Mouse (Mus musculus) CH12.LX (cell line): Measurements from ENCODE around the gene Rnase11. TPM values are rescaled to one million over a fixed set of nuclear protein-coding genes. Genes with fewer than 3 reads are reported as not detected.

Source experiments
- DNase-seq: peaks from one replicate; pipeline ENCODE4 v3.0.0-alpha.2; 2013; ENCODE audit errors: extremely low read depth
- H3K27ac ChIP-seq: 2 replicates; pipeline ENCODE4 v1.5.1; 2012; ENCODE audit warnings: low read depth, mild to moderate bottlenecking, control low read depth, moderate library complexity; ENCODE audit not compliant: insufficient read depth
- H3K27me3 ChIP-seq: replicated peaks from 2 replicates; pipeline ENCODE3; 2012; ENCODE audit warnings: inconsistent platforms
- H3K36me3 ChIP-seq, 2 experiments: replicated peaks in 1 of 2; 2 replicates each; pipeline versions ENCODE3 to v1.6.1; 2012; ENCODE audit warnings: inconsistent platforms in 1 of 2, low read length in 1 of 2, mild to moderate bottlenecking in 1 of 2, mixed read lengths in 1 of 2, moderate library complexity in 1 of 2; ENCODE audit not compliant: control insufficient read depth in 1 of 2, insufficient read depth in 1 of 2
- H3K4me1 ChIP-seq, 2 experiments: 2 replicates each; pipeline ENCODE4 v1.6.1; 2012; ENCODE audit warnings: inconsistent platforms in 1 of 2, moderate library complexity in 1 of 2; ENCODE audit not compliant: insufficient read depth in 2 of 2, control insufficient read depth in 1 of 2
- H3K4me2 ChIP-seq: 2 replicates; pipeline ENCODE4 v1.6.1; 2012; ENCODE audit warnings: low read depth, mild to moderate bottlenecking, control low read depth; ENCODE audit not compliant: poor library complexity, insufficient read depth, severe bottlenecking
- H3K4me3 ChIP-seq, 3 experiments: fragments of 150-350 bp in 1 of 3; sonication (generic) in 1 of 3; replicated peaks in 1 of 3; 2 replicates each; pipeline versions ENCODE3 to v1.5.1; 2011 to 2012; ENCODE audit warnings: low read depth in 2 of 3, low read length in 2 of 3, mild to moderate bottlenecking in 2 of 3, moderate library complexity in 2 of 3, control low read depth in 1 of 3, improper control_type of control experiment in 1 of 3, inconsistent platforms in 1 of 3, mixed read lengths in 1 of 3; ENCODE audit not compliant: poor library complexity in 1 of 3
- H3K79me2 ChIP-seq: replicated peaks from 2 replicates; pipeline ENCODE4 v1.6.1; 2012; ENCODE audit warnings: mild to moderate bottlenecking, moderate library complexity; ENCODE audit not compliant: control insufficient read depth, poor library complexity, insufficient read depth, severe bottlenecking; ENCODE audit errors: extremely low read depth
- H3K9ac ChIP-seq: 2 replicates; pipeline ENCODE4 v1.6.1; 2012; ENCODE audit warnings: low read depth, mild to moderate bottlenecking, control low read depth, moderate library complexity; ENCODE audit not compliant: insufficient read depth
- H3K9me3 ChIP-seq: replicated peaks from 2 replicates; pipeline ENCODE3; 2012; ENCODE audit warnings: low read length, inconsistent platforms, mixed read lengths
- BHLHE40 ChIP-seq: IDR thresholded peaks from 2 replicates; pipeline ENCODE4 v1.6.1; 2011; ENCODE audit warnings: mild to moderate bottlenecking, low read depth, low read length, improper control_type of control experiment
- CHD1 ChIP-seq: IDR thresholded peaks from 2 replicates; pipeline ENCODE4 v1.6.1; 2012; ENCODE audit warnings: low read depth, low read length, improper control_type of control experiment, inconsistent platforms
- CTCF ChIP-seq, 2 experiments: IDR thresholded peaks in 1 of 2; conservative IDR thresholded peaks in 1 of 2; 2 replicates each; pipeline ENCODE4 v1.5.1; 2011 to 2012; ENCODE audit warnings: low read depth in 2 of 2, low read length in 2 of 2, improper control_type of control experiment in 1 of 2, inconsistent platforms in 1 of 2, mild to moderate bottlenecking in 1 of 2, moderate library complexity in 1 of 2
- EP300 ChIP-seq: IDR thresholded peaks from 2 replicates; pipeline ENCODE4 v1.6.1; 2011; ENCODE audit warnings: low read length, improper control_type of control experiment
- ETS1 ChIP-seq: conservative IDR thresholded peaks from 2 replicates; pipeline ENCODE4 v1.6.1; 2012; ENCODE audit warnings: low read depth, mild to moderate bottlenecking, inconsistent platforms, low read length, improper control_type of control experiment, moderate library complexity
- GABPA ChIP-seq: IDR thresholded peaks from 2 replicates; pipeline ENCODE4 v1.6.1; 2012; ENCODE audit warnings: low read depth, low read length, improper control_type of control experiment, inconsistent platforms; ENCODE audit not compliant: insufficient replicate concordance
- MAX ChIP-seq: IDR thresholded peaks from 2 replicates; pipeline ENCODE4 v1.6.1; 2011; ENCODE audit warnings: low read length, improper control_type of control experiment
- MXI1 ChIP-seq: IDR thresholded peaks from 2 replicates; pipeline ENCODE4 v1.6.1; 2011; ENCODE audit warnings: mild to moderate bottlenecking, low read depth, low read length, improper control_type of control experiment
- MYC ChIP-seq: IDR thresholded peaks from 2 replicates; pipeline ENCODE4 v1.6.1; 2011; ENCODE audit warnings: low read depth, mild to moderate bottlenecking, improper control_type of control experiment, low read length
- NELFE ChIP-seq: IDR thresholded peaks from 2 replicates; pipeline ENCODE4 v1.6.1; 2011; ENCODE audit warnings: low read depth, low read length, improper control_type of control experiment
- POLR2A ChIP-seq: IDR thresholded peaks from 2 replicates; pipeline ENCODE4 v1.6.1; 2011; ENCODE audit warnings: low read depth, mild to moderate bottlenecking, improper control_type of control experiment, low read length
- TBP ChIP-seq: conservative IDR thresholded peaks from 2 replicates; pipeline ENCODE4 v1.6.1; 2011; ENCODE audit warnings: low read depth, low read length, improper control_type of control experiment
- TCF12 ChIP-seq: IDR thresholded peaks from 2 replicates; pipeline ENCODE4 v1.6.1; 2014; ENCODE audit warnings: low read depth, mild to moderate bottlenecking, inconsistent platforms, low read length, improper control_type of control experiment
- UBTF ChIP-seq: IDR thresholded peaks from 2 replicates; pipeline ENCODE4 v1.6.1; 2012; ENCODE audit warnings: low read depth, mild to moderate bottlenecking, inconsistent platforms, low read length, improper control_type of control experiment, moderate library complexity
- USF1 ChIP-seq: IDR thresholded peaks from 2 replicates; pipeline ENCODE4 v1.6.1; 2014; ENCODE audit warnings: low read depth, mild to moderate bottlenecking, inconsistent platforms, low read length, improper control_type of control experiment
- USF2 ChIP-seq: conservative IDR thresholded peaks from 2 replicates; pipeline ENCODE4 v1.6.1; 2011; ENCODE audit warnings: low read depth, low read length, improper control_type of control experiment
- ZC3H11A ChIP-seq: IDR thresholded peaks from 2 replicates; pipeline ENCODE4 v1.6.1; 2012; ENCODE audit warnings: low read depth, mild to moderate bottlenecking, inconsistent platforms, low read length, improper control_type of control experiment
- ZMIZ1 ChIP-seq: IDR thresholded peaks from 2 replicates; pipeline ENCODE4 v1.6.1; 2012; ENCODE audit warnings: low read depth, mild to moderate bottlenecking, inconsistent platforms, low read length, improper control_type of control experiment
- dilution Hi-C: fragments of 300-500 bp; cut with MboI; formaldehyde crosslinking; loops from 2 replicates; pipeline ENCODE4 v1.14.3; 2020; ENCODE audit warnings: low sequenced_read_pairs; ENCODE audit not compliant: extremely low pct_unique_long_range_greater_than_20kb, extremely low pct_ligation_motif_present
- in situ Hi-C: fragments of 300-500 bp; cut with MboI; formaldehyde crosslinking; loops from 3 replicates; pipeline ENCODE4 v1.14.3; 2019; ENCODE audit warnings: low sequenced_read_pairs, low pct_ligation_motif_present, low pct_unique_long_range_greater_than_20kb, mixed read lengths
- polyA plus RNA-seq: library from polyadenylated mRNA; unstranded; fragments of >175 nt; gene quantifications from 2 replicates; pipeline ENCODE4 v1.2.1, GENCODE M21; 2012; ENCODE audit warnings: low read depth; ENCODE audit not compliant: insufficient read length
- total RNA-seq, 2 experiments: library from RNA; depleted of rRNA; stranded (reverse); fragments of 300-350 nt in 1 of 2; fragments of >200 nt in 1 of 2; gene quantifications; 2 replicates each; pipeline ENCODE4 v1.2.3; 2012 to 2014

Gene Rnase11
- total and polyA plus RNA-seq, 3 experiments: not detected

DNA sequence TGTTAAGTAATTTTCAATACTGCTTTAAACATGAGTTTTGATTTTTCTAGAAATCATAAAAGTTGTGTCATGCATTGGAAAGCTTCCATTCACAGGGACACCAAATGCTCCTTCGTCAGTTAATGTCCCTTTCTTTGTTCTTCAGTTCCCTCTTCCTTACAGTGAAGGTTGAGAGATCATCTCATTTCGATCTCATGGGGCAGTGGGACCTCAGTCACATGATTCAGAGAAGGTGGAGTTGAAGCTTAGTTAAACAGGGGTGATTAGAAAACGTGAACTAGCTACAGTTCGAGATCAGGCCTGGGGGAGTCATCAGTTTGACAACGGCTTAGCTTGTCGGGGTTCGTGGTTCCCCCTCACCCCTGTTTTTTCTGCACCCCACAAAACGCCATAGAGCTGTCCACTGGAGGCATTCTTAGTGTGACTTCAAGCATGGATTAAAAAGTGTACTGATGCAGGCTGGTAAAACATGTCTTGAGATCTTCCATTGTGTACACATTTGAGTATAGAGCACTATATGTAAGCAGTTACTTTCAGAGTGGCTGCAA, 42.2 kb upstream of the Rnase11 start:
- Histone ChIP-seq H3K27me3 (no peaks in the 10 kb centered on the region), H3K4me2 (peak overlapping the region; percentile 67), H3K9me3 (no peaks in the 10 kb centered on the region), H3K4me3 (peak overlapping the region in 2 of 3 experiments; percentile 49 to 66), H3K4me1 (peaks cover 3 to 35% of the 10 kb centered on the region in 2 experiments; a peak in 3 of 4 replicates), H3K27ac (peak overlapping the region; percentile 5; the same call in 1 of the 2 replicates), H3K36me3 (no peaks in the 10 kb centered on the region), H3K9ac (peak overlapping the region; percentile 10; the same call in 1 of the 2 replicates), H3K79me2 (no peaks in the 10 kb centered on the region)
- peak; percentile 69 for DNase-seq
- TF ChIP-seq MAX (peak; percentile 49), EP300 (peak; percentile 10; the same call in 1 of the 2 replicates), NELFE (0 out of 2 replicates have a peak, but pooled peaks have one; percentile 36), MYC (peak; percentile 15; the same call in 1 of the 2 replicates), TBP (peak; percentile 64), USF2 (peak; percentile 67), MXI1 (peak; percentile 27; the same call in 1 of the 2 replicates), ETS1 (no peak; the same call in 1 of the 2 replicates), ZMIZ1 (no peak), USF1 (peak; percentile 73), GABPA (no peak), BHLHE40 (peak; percentile 80), TCF12 (peak; percentile 31; the same call in 1 of the 2 replicates), POLR2A (peak; percentile 44; the same call in 1 of the 2 replicates), CHD1 (0 out of 2 replicates have a peak, but pooled peaks have one; percentile 11), CTCF (conservative IDR thresholded peaks at IDR 0.05 in 1 of 2, IDR thresholded peaks at IDR 0.05 in 1 of 2; ENCODE audit: low read depth in 2 of 2, low read length in 2 of 2) (no peak)
- dilution Hi-C loops: no loop called here
- in situ Hi-C loops: loop anchor here (10.0 kb wide), 1 partner anchor 67 kb away; no protein-coding TSS in a partner anchor

- peak; percentile 24 for DNase-seq
- peak within 1 kb of the TSS; percentile 67 for H3K4me2 ChIP-seq
- TF ChIP-seq MXI1: 0 out of 2 replicates have a peak, but pooled peaks have one; percentile 30
- no peak for TF ChIP-seq UBTF
- TF ChIP-seq ZC3H11A: no peak
- no peaks in the 10 kb centered on the region for H3K27me3 ChIP-seq
- H3K27ac ChIP-seq: peak within 1 kb of the TSS; percentile 88
- no peaks in the 10 kb centered on the region for H3K79me2 ChIP-seq
- dilution Hi-C loops (no loop called here), in situ Hi-C loops (loop anchor here (10.0 kb wide), 1 partner anchor 66 kb away; no protein-coding TSS in a partner anchor)
- peaks cover 3 to 35% of the 10 kb centered on the region in 2 experiments; a peak in 3 of 4 replicates for H3K4me1 ChIP-seq
- no peaks in the 10 kb centered on the region for H3K36me3 ChIP-seq
- H3K4me3 ChIP-seq: peak within 1 kb of the TSS; percentile 66 to 94 (median 90)
- H3K9ac ChIP-seq: peak within 1 kb of the TSS; percentile 77
- no peaks in the 10 kb centered on the region for H3K9me3 ChIP-seq
Observed at GRCm38 (mm10) chr14:51090921-51091900, 41.2 kb upstream of the Rnase11 start, which contains the start of the genes Rnase4 and Ang. Gene Rnase4 (plus strand): TSS chr14:51091077. Gene Ang (plus strand): TSS chr14:51091150.
